Mouse (Mus musculus) stomach, postnatal 0 days (tissue): Measurements from ENCODE around the gene Gm6803. TPM values are rescaled to one million over a fixed set of nuclear protein-coding genes. Genes with fewer than 3 reads are reported as not detected.
"Not testable (repeated sequence)": the region's sequence is repeated elsewhere in the genome, so short reads cannot be mapped to it uniquely, and the experiment has no call there.

Source experiments
- ATAC-seq: fragments of 200-750 bp; cut with Nextera tagmentation; 2 replicates; pipeline ENCODE4 v1.8.0; 2017; ENCODE audit not compliant: low FRiP score, low TSS enrichment
- DNase-seq: peaks from one replicate; pipeline ENCODE4 v3.0.0-alpha.2; 2016; ENCODE audit warnings: low spot score
- H3K27ac ChIP-seq: fragments of 300-500 bp; sonication (generic); replicated peaks from 2 replicates; pipeline ENCODE4 v1.5.1; 2014; ENCODE audit warnings: mild to moderate bottlenecking, control low read depth
- H3K27me3 ChIP-seq: fragments of 300-500 bp; sonication (generic); 2 replicates; pipeline ENCODE4 v1.6.1; 2014; ENCODE audit warnings: low read length; ENCODE audit not compliant: control insufficient read depth, insufficient read depth
- H3K36me3 ChIP-seq: fragments of 300-500 bp; sonication (generic); 2 replicates; pipeline ENCODE4 v1.6.1; 2014; ENCODE audit warnings: low read length, mixed read lengths; ENCODE audit not compliant: control insufficient read depth, insufficient read depth
- H3K4me1 ChIP-seq: fragments of 300-500 bp; sonication (generic); replicated peaks from 2 replicates; pipeline ENCODE4 v1.6.1; 2014; ENCODE audit warnings: antibody characterized with exemption; ENCODE audit not compliant: control insufficient read depth, insufficient read depth
- H3K4me2 ChIP-seq: fragments of 300-500 bp; sonication (generic); replicated peaks from 2 replicates; pipeline ENCODE4 v1.6.1; 2014; ENCODE audit warnings: low read depth, mild to moderate bottlenecking, control low read depth, moderate library complexity
- H3K4me3 ChIP-seq: fragments of 300-500 bp; sonication (generic); 2 replicates; pipeline ENCODE4 v1.5.1; 2014; ENCODE audit warnings: low read depth, low read length, control low read depth
- H3K9ac ChIP-seq: fragments of 300-500 bp; sonication (generic); 2 replicates; pipeline ENCODE4 v1.6.1; 2014; ENCODE audit warnings: mild to moderate bottlenecking, low read length, control low read depth, mixed read lengths
- H3K9me3 ChIP-seq: fragments of 300-500 bp; sonication (generic); 2 replicates; pipeline ENCODE4 v1.6.1; 2016; ENCODE audit warnings: low read length; ENCODE audit not compliant: control insufficient read depth
- CTCF ChIP-seq: IDR thresholded peaks from 2 replicates; pipeline ENCODE4 v1.5.1; 2016; ENCODE audit warnings: antibody characterized with exemption, low read depth, mild to moderate bottlenecking, moderate library complexity
- polyA plus RNA-seq: library from polyadenylated mRNA; unstranded; fragments of >200 nt; fragmentation: Nextera tagmentation; extraction: Ambion mirVana; gene quantifications from 2 replicates; pipeline ENCODE4 v1.2.1, GENCODE M21; 2015

The Gm6803 gene
- polyA plus RNA-seq, 1 experiment from 2014 or later, result not detected

- not testable (repeated sequence) for ATAC-seq, H3K27ac ChIP-seq, H3K4me3 ChIP-seq, H3K27me3 ChIP-seq, DNase-seq, H3K4me2 ChIP-seq, H3K4me1 ChIP-seq, H3K9me3 ChIP-seq, H3K9ac ChIP-seq, H3K36me3 ChIP-seq
- peak; percentile 51 for TF ChIP-seq CTCF
These were observed 34.6 kb downstream of the Gm6803 start for GRCm38 (mm10) chr12:87984000-87984399.

Other genes with a start within 250 kb of the Gm6803 start
- not detected in 2 replicates for gene Gm21319, start 243.0 kb downstream of the Gm6803 start, polyA plus RNA-seq
- not detected in 2 replicates for gene Gm21936, start 223.3 kb downstream of the Gm6803 start, polyA plus RNA-seq
- gene BB287469, start 202.2 kb downstream of the Gm6803 start, polyA plus RNA-seq, result 0.07 TPM in 1 of 2 replicates, not detected in the other
- not detected in 2 replicates for gene Gm2001, start 176.4 kb downstream of the Gm6803 start, polyA plus RNA-seq
- not detected in 2 replicates for gene Gm2016, start 144.7 kb downstream of the Gm6803 start, polyA plus RNA-seq
- gene Gm2022, start 123.4 kb downstream of the Gm6803 start, polyA plus RNA-seq, result not detected in 2 replicates
- not detected in 2 replicates for gene Gm2035, start 98.9 kb downstream of the Gm6803 start, polyA plus RNA-seq
- gene Gm2042, start 64.7 kb downstream of the Gm6803 start, polyA plus RNA-seq, result not detected in 2 replicates
- gene Gm2075, start 6.9 kb downstream of the Gm6803 start, polyA plus RNA-seq, result not detected in 2 replicates
- not detected in 2 replicates for gene Gm2056, start 8.2 kb upstream of the Gm6803 start, polyA plus RNA-seq
- not detected in 2 replicates for gene Gm16368, start 64.9 kb upstream of the Gm6803 start, polyA plus RNA-seq
- gene Gm10436, start 163.3 kb upstream of the Gm6803 start, polyA plus RNA-seq, result not detected in 2 replicates
- gene Gm8332, start 231.3 kb upstream of the Gm6803 start, polyA plus RNA-seq, result not detected in 2 replicates